Mouse (Mus musculus) ES-Bruce4 (cell line): ENCODE measurements at regions not wholly inside any gene's neighbourhood (a gene's known extent, or its start where the extent isn't known, plus 50 kb on each side); places are given as distances from the start of the nearest gene placed in this dataset.

ENCODE experiments used
- CTCF ChIP-seq: IDR thresholded peaks from one replicate; pipeline ENCODE4 v1.8.1; 2011; ENCODE audit warnings: low read depth, low read length
- POLR2A ChIP-seq: IDR thresholded peaks from one replicate; pipeline ENCODE4 v1.8.1; 2011; ENCODE audit warnings: low read length; ENCODE audit not compliant: insufficient read depth

GRCm38 (mm10) chr13:44156546-44156945, 372.0 kb downstream of the Cd83 start:
- TF ChIP-seq CTCF (no peak), POLR2A (no peak)
